Mouse (Mus musculus) lung, embryonic 16.5 days (tissue): Measurements from ENCODE around the gene Clk4. TPM values are rescaled to one million over a fixed set of nuclear protein-coding genes. Genes with fewer than 3 reads are reported as not detected.

Source experiments
- ATAC-seq: fragments of 200-750 bp; cut with Nextera tagmentation; 2 replicates; pipeline ENCODE4 v1.8.0; 2017; ENCODE audit warnings: low read depth, mild to moderate bottlenecking, moderate library complexity
- H3K27ac ChIP-seq: fragments of 300-500 bp; sonication (generic); 2 replicates; pipeline ENCODE4 v1.5.1; 2014; ENCODE audit warnings: mild to moderate bottlenecking, control low read depth, low read length
- H3K27me3 ChIP-seq: fragments of 300-500 bp; sonication (generic); 2 replicates; pipeline ENCODE4 v1.6.1; 2014; ENCODE audit warnings: low read depth, low read length, mixed read lengths; ENCODE audit not compliant: control insufficient read depth, insufficient read depth
- H3K36me3 ChIP-seq: fragments of 300-500 bp; sonication (generic); 2 replicates; pipeline ENCODE4 v1.6.1; 2014; ENCODE audit warnings: low read length; ENCODE audit not compliant: control insufficient read depth, insufficient read depth
- H3K4me1 ChIP-seq: fragments of 300-500 bp; sonication (generic); replicated peaks from 2 replicates; pipeline ENCODE4 v1.6.1; 2014; ENCODE audit warnings: low read length, mixed read lengths; ENCODE audit not compliant: control insufficient read depth, insufficient read depth
- H3K4me2 ChIP-seq: fragments of 300-500 bp; sonication (generic); 2 replicates; pipeline ENCODE4 v1.6.1; 2014; ENCODE audit warnings: low read depth, low read length, control low read depth
- H3K4me3 ChIP-seq: fragments of 300-500 bp; sonication (generic); 2 replicates; pipeline ENCODE4 v1.5.1; 2014; ENCODE audit warnings: mild to moderate bottlenecking, low read length, control low read depth
- H3K9ac ChIP-seq: fragments of 300-500 bp; sonication (generic); 2 replicates; pipeline ENCODE4 v1.6.1; 2014; ENCODE audit warnings: low read length, control low read depth
- H3K9me3 ChIP-seq: fragments of 300-500 bp; sonication (generic); 2 replicates; pipeline ENCODE4 v1.6.1; 2016; ENCODE audit warnings: low read length; ENCODE audit not compliant: control insufficient read depth
- WGBS: fragments of 180-500 bp; shearing (Covaris S2); extraction: QIAGEN DNeasy Blood & Tissue Kit; methylation state at CpG from one replicate; pipeline ENCODE4 v1.1.7; 2014; 5-methylcytosine and 5-hydroxymethylcytosine counted together
- polyA plus RNA-seq: library from polyadenylated mRNA; unstranded; fragments of >200 nt; fragmentation: Nextera tagmentation; extraction: Ambion mirVana; gene quantifications from 2 replicates; pipeline ENCODE4 v1.2.1, GENCODE M21; 2015

The Clk4 gene
- polyA plus RNA-seq, 1 experiment from 2014 or later: 114 TPM

GRCm38 (mm10) chr11:51302396-51302795 is 40.9 kb downstream of the Clk4 start:
- Histone ChIP-seq H3K4me3 (no peak overlapping the region), H3K27me3 (no peaks in the 10 kb centered on the region), H3K9me3 (no peaks in the 10 kb centered on the region), H3K27ac (no peak overlapping the region), H3K9ac (no peak overlapping the region), H3K36me3 (no peaks in the 10 kb centered on the region), H3K4me1 (no peaks in the 10 kb centered on the region), H3K4me2 (no peak overlapping the region)
- WGBS: 70% methylated on average over 5 of the region's 5 CpGs
- no peak for ATAC-seq

- Histone ChIP-seq H3K36me3 (no peaks in the 10 kb centered on the region), H3K27ac (no peak overlapping the region), H3K9me3 (no peaks in the 10 kb centered on the region), H3K27me3 (no peaks in the 10 kb centered on the region), H3K4me3 (no peak overlapping the region), H3K9ac (no peak overlapping the region), H3K4me2 (no peak overlapping the region), H3K4me1 (peaks cover 6% of the 10 kb centered on the region)
- ATAC-seq: no peak
- WGBS: 64% methylated on average over 12 of the region's 12 CpGs
These were observed 42.5 kb downstream of the Clk4 start for GRCm38 (mm10) chr11:51303981-51304553.

GRCm38 (mm10) chr11:51308306-51308705 is 46.8 kb downstream of the Clk4 start:
- H3K36me3 ChIP-seq: no peaks in the 10 kb centered on the region
- H3K4me2 ChIP-seq: no peak overlapping the region
- H3K27ac ChIP-seq: no peak overlapping the region
- H3K27me3 ChIP-seq: no peaks in the 10 kb centered on the region
- no peaks in the 10 kb centered on the region for H3K9me3 ChIP-seq
- WGBS: 39% methylated on average over 5 of the region's 5 CpGs
- ATAC-seq: peak; percentile 43; the same call in 1 of the 2 replicates
- no peak overlapping the region for H3K4me3 ChIP-seq
- peaks cover 6% of the 10 kb centered on the region for H3K4me1 ChIP-seq
- H3K9ac ChIP-seq: no peak overlapping the region

- Histone ChIP-seq H3K27me3 (no peaks in the 10 kb centered on the region), H3K36me3 (no peaks in the 10 kb centered on the region), H3K4me1 (peaks cover 6% of the 10 kb centered on the region), H3K27ac (no peak overlapping the region), H3K9ac (no peak overlapping the region), H3K9me3 (no peaks in the 10 kb centered on the region), H3K4me3 (no peak overlapping the region), H3K4me2 (no peak overlapping the region)
- WGBS: 78% methylated on average over 8 of the region's 8 CpGs
- no peak for ATAC-seq
These were observed 50.3 kb downstream of the Clk4 start for GRCm38 (mm10) chr11:51311846-51312245.

GRCm38 (mm10) chr11:51315991-51316810 is 54.7 kb downstream of the Clk4 start:
- H3K4me1 ChIP-seq: no peaks in the 10 kb centered on the region
- no peak overlapping the region for H3K4me3 ChIP-seq
- H3K27me3 ChIP-seq: no peaks in the 10 kb centered on the region
- H3K9me3 ChIP-seq: peaks cover 4% of the 10 kb centered on the region
- H3K9ac ChIP-seq: no peak overlapping the region
- H3K36me3 ChIP-seq: no peaks in the 10 kb centered on the region
- H3K27ac ChIP-seq: no peak overlapping the region
- ATAC-seq: no peak
- 75% methylated on average over 7 of the region's 7 CpGs for whole genome bisulfite sequencing
- no peak overlapping the region for H3K4me2 ChIP-seq

GRCm38 (mm10) chr11:51320609-51321008 is 59.1 kb downstream of the Clk4 start:
- Histone ChIP-seq H3K4me2 (no peak overlapping the region), H3K9ac (no peak overlapping the region), H3K4me3 (no peak overlapping the region), H3K36me3 (no peaks in the 10 kb centered on the region), H3K27ac (no peak overlapping the region), H3K27me3 (no peaks in the 10 kb centered on the region), H3K9me3 (peaks cover 5% of the 10 kb centered on the region), H3K4me1 (no peaks in the 10 kb centered on the region)
- no peak for ATAC-seq

- H3K9me3 ChIP-seq: no peaks in the 10 kb centered on the region
- H3K27me3 ChIP-seq: no peaks in the 10 kb centered on the region
- H3K27ac ChIP-seq: no peak overlapping the region
- H3K4me2 ChIP-seq: no peak overlapping the region
- WGBS: 66% methylated on average over 6 of the region's 6 CpGs
- no peak for ATAC-seq
- no peak overlapping the region for H3K9ac ChIP-seq
- H3K4me1 ChIP-seq: peaks cover 5% of the 10 kb centered on the region; the same call in 1 of the 2 replicates
- H3K36me3 ChIP-seq: no peaks in the 10 kb centered on the region
- no peak overlapping the region for H3K4me3 ChIP-seq
These were observed 65.4 kb downstream of the Clk4 start for GRCm38 (mm10) chr11:51326908-51327307.

- H3K27me3 ChIP-seq: no peaks in the 10 kb centered on the region
- H3K4me1 ChIP-seq: peaks cover 5% of the 10 kb centered on the region; the same call in 1 of the 2 replicates
- ATAC-seq: no peak
- no peak overlapping the region for H3K4me3 ChIP-seq
- H3K36me3 ChIP-seq: no peaks in the 10 kb centered on the region
- H3K27ac ChIP-seq: no peak overlapping the region
- no peak overlapping the region for H3K4me2 ChIP-seq
- H3K9me3 ChIP-seq: no peaks in the 10 kb centered on the region
- 66% methylated on average over 12 of the region's 12 CpGs for WGBS
- no peak overlapping the region for H3K9ac ChIP-seq
These were observed 66.9 kb downstream of the Clk4 start for GRCm38 (mm10) chr11:51328387-51328942.

GRCm38 (mm10) chr11:51329837-51330714 is 68.5 kb downstream of the Clk4 start:
- 48% methylated on average over 11 of the region's 11 CpGs for WGBS

More at GRCm38 (mm10) chr11:51329837-51330714, 68.5 kb downstream of the Clk4 start:
- Histone ChIP-seq H3K36me3 (no peaks in the 10 kb centered on the region), H3K9me3 (no peaks in the 10 kb centered on the region), H3K27ac (no peak overlapping the region), H3K4me2 (no peak overlapping the region), H3K27me3 (no peaks in the 10 kb centered on the region), H3K9ac (no peak overlapping the region), H3K4me3 (no peak overlapping the region), H3K4me1 (peaks cover 5% of the 10 kb centered on the region; the same call in 1 of the 2 replicates)
- ATAC-seq: peak; percentile 81
